Mouse (Mus musculus) liver, embryonic 16.5 days (tissue): ENCODE measurements around the gene 2210016L21Rik. TPM values are rescaled to one million over a fixed set of nuclear protein-coding genes. Genes with fewer than 3 reads are reported as not detected.
A peak's percentile ranks its signal among the peaks of the same experiment; 100 is the strongest.

Experiments used
- ATAC-seq: fragments of 200-750 bp; cut with Nextera tagmentation; 2 replicates; pipeline ENCODE4 v1.8.0; 2017; ENCODE audit warnings: low read depth, mild to moderate bottlenecking, moderate number of reproducible peaks, moderate library complexity
- H3K27ac ChIP-seq: fragments of 300-500 bp; sonication (generic); 2 replicates; pipeline ENCODE4 v1.5.1; 2014; ENCODE audit warnings: mild to moderate bottlenecking, low read length
- H3K27me3 ChIP-seq: fragments of 300-500 bp; sonication (generic); 2 replicates; pipeline ENCODE4 v1.6.1; 2014; ENCODE audit warnings: low read depth, low read length, mixed read lengths; ENCODE audit not compliant: control insufficient read depth, insufficient read depth
- H3K36me3 ChIP-seq: fragments of 300-500 bp; sonication (generic); 2 replicates; pipeline ENCODE4 v1.6.1; 2014; ENCODE audit warnings: mild to moderate bottlenecking; ENCODE audit not compliant: control insufficient read depth, insufficient read depth
- H3K4me1 ChIP-seq: fragments of 300-500 bp; sonication (generic); 2 replicates; pipeline ENCODE4 v1.6.1; 2014; ENCODE audit warnings: low read depth, low read length, mixed read lengths; ENCODE audit not compliant: control insufficient read depth
- H3K4me2 ChIP-seq: fragments of 300-500 bp; sonication (generic); 2 replicates; pipeline ENCODE4 v1.6.1; 2014; ENCODE audit warnings: low read depth, low read length, mixed read lengths
- H3K4me3 ChIP-seq: fragments of 300-500 bp; sonication (generic); 2 replicates; pipeline ENCODE4 v1.5.1; 2014; ENCODE audit warnings: low read depth, mild to moderate bottlenecking, low read length
- H3K9ac ChIP-seq: fragments of 300-500 bp; sonication (generic); 2 replicates; pipeline ENCODE4 v1.6.1; 2014; ENCODE audit warnings: low read depth, low read length
- H3K9me3 ChIP-seq: fragments of 300-500 bp; sonication (generic); replicated peaks from 2 replicates; pipeline ENCODE4 v1.6.1; 2016; ENCODE audit warnings: low read length; ENCODE audit not compliant: control insufficient read depth
- WGBS: fragments of 180-500 bp; shearing (Covaris S2); extraction: QIAGEN DNeasy Blood & Tissue Kit; methylation state at CpG from one replicate; pipeline ENCODE4 v1.1.7; 2014; ENCODE audit not compliant: insufficient replicate concordance; 5-methylcytosine and 5-hydroxymethylcytosine counted together
- polyA plus RNA-seq: library from polyadenylated mRNA; unstranded; fragments of >200 nt; fragmentation: Nextera tagmentation; extraction: Ambion mirVana; gene quantifications from 2 replicates; pipeline ENCODE4 v1.2.1, GENCODE M21; 2015

2210016L21Rik gene
- 9.8 and 10.2 TPM in 2 replicates for polyA plus RNA-seq

DNA sequence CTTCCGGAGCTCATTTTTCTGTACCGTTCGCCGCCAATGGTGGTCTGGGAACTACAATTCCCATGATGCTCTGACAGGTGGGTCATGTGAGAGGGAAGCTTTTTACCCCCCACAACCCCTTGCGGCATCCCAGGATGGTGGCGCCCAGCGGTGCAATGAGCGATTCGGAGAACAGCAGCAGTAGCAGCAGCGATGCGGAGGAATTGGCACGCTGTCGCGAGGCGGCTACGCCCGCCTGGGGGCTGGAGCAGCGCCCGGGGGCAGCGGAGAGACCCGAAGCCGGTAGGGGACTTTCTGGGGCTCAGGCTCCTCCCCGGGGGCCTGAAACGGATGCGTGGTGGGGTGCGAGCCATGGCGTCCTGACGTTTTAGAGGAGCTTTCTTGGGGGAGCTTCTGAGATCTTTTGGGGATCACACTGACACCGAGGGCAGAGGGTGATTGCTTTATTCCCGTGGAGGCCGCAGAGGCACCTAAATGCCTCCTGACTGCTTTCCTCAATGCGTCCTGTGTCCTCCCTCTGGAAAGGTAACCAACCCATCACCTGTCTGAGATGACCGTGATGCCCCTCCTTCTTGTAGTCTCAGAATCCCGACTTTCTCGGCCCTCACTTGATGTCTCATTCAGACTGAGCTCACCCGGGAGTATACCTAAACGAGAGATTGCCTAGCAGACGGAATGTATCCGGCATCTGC is at the start of gene 2210016L21Rik:
2210016L21Rik (plus strand) TSS at position 85 of the 692 bp plus-strand sequence.
- peak within 1 kb of the TSS; percentile 81 for H3K9ac ChIP-seq
- no peaks in the 10 kb centered on the region for H3K36me3 ChIP-seq
- no peaks in the 10 kb centered on the region for H3K9me3 ChIP-seq
- H3K27me3 ChIP-seq: no peaks in the 10 kb centered on the region
- H3K27ac ChIP-seq: peak within 1 kb of the TSS; percentile 49
- 1% methylated on average over 39 of the region's 39 CpGs for WGBS
- peak within 1 kb of the TSS; percentile 60 for H3K4me2 ChIP-seq
- H3K4me1 ChIP-seq: peaks cover 3% of the 10 kb centered on the region; the same call in 1 of the 2 replicates
- peak; percentile 95 for ATAC-seq
- H3K4me3 ChIP-seq: peak within 1 kb of the TSS; percentile 76

DNA sequence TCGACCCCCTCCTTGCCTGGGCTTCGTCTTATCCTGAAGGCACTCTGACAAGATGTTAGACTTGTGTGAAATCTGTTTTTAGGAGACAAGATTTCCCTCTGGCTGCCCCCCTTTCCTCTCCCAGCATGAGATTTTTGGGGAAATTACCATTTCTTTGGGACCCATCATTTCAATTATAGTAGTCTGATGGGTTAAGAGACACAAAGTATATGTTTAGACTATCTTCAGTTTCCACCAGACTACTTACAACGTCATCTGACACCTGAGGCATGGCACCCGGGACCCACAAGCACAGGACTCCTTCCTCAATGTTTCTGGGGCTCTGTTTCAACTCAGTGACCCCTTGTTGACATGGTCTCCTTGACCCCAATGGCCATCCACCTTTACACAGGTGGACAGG is 46.4 kb upstream of the 2210016L21Rik start:
- 76% methylated on average over 4 of the region's 4 CpGs for WGBS

DNA sequence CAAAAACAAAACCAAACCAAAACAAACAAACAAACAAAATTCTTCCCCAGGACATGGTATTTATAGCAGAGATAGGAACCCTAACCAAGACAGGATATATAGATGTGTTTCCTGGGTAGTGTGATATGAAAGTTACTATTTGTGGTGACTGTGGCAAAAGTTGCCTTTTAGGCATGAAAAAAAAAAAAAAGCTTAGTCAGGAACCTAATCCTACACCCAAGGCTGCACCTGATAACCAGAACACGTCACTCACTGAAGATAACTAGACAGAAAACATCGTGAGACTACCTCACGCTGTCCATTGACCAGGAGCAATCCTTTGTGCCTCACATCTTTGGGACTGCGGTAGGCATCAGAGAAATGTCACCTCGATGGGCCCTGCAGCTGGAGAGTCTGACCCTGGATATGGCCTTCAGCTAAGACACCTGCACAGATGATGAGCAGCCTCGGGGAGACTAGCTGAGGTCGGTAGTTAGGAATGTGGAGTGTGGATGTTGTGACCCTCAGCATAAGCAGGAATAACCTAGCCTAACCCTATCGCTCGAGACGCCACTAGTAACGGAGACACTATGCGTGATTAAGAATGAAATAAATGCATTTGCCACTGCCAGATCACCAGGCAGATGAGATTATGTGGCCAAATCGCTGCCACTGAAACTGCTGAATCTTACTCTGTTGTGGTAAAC is 45.1 kb upstream of the 2210016L21Rik start, which contains the start of gene Oasl2:
Oasl2 (plus strand) TSS at position 249 of the 686 bp plus-strand sequence.
- Histone ChIP-seq H3K4me3 (no peak within 1 kb of the TSS), H3K4me2 (peak within 1 kb of the TSS; percentile 22; the same call in 1 of the 2 replicates), H3K27me3 (no peaks in the 10 kb centered on the region), H3K36me3 (no peaks in the 10 kb centered on the region), H3K4me1 (no peaks in the 10 kb centered on the region), H3K9ac (no peak within 1 kb of the TSS), H3K27ac (no peak within 1 kb of the TSS), H3K9me3 (no peaks in the 10 kb centered on the region)
- 38% methylated on average over 13 of the region's 13 CpGs for WGBS
- ATAC-seq: 0 out of 2 replicates have a peak, but pooled peaks have one; percentile 41

More for the DNA sequence above, 46.4 kb upstream of the 2210016L21Rik start:
- Histone ChIP-seq H3K9ac (no peak overlapping the region), H3K36me3 (no peaks in the 10 kb centered on the region), H3K27me3 (no peaks in the 10 kb centered on the region), H3K4me2 (no peak overlapping the region), H3K9me3 (no peaks in the 10 kb centered on the region), H3K27ac (no peak overlapping the region), H3K4me3 (no peak overlapping the region), H3K4me1 (no peaks in the 10 kb centered on the region)
- ATAC-seq: no peak

DNA sequence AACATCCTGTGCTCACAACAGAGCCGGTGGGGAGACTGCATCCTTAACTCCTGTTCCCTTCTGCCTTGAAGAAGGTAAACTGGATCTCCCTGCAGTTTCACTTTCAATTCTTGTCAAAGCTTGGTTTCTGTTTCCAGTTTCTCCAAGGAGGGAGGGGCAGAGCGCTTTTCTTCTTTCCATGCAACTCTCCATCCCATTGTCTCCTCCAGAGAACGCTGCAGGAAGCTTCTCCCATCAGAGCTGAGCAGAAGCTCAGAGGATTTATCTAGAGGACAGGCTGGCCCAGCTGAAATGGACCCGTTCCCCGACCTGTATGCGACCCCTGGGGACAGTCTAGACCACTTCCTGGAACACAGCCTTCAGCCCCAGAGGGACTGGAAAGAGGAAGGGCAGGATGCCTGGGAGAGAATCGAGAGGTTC is 44.6 kb upstream of the 2210016L21Rik start:
- Histone ChIP-seq H3K4me2 (peak overlapping the region; percentile 22; the same call in 1 of the 2 replicates), H3K9me3 (no peaks in the 10 kb centered on the region), H3K27ac (no peak overlapping the region), H3K4me1 (no peaks in the 10 kb centered on the region), H3K9ac (no peak overlapping the region), H3K4me3 (no peak overlapping the region), H3K27me3 (no peaks in the 10 kb centered on the region), H3K36me3 (no peaks in the 10 kb centered on the region)
- WGBS: 4% methylated on average over 7 of the region's 7 CpGs
- no peak for ATAC-seq

DNA sequence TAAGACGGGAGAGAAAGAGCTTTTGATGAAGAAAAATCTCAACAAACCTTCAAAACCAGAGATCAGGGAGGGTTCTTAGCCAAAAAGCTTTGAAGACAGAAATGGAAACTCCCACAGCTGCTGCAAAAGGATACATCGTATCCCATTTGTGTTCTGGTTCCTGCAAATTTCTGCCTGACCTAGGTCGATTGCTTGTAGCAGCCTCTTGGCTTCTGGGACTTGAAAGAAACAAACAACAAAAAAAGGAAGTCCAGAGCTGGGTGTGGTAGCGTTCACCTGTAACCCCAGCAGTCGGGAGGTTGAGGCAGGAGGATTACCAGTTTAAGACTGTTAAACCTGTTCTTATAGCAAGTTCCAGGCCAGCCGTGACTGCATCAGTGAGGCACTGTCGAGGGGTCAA is 43.1 kb upstream of the 2210016L21Rik start:
- Histone ChIP-seq H3K27ac (no peak overlapping the region), H3K27me3 (no peaks in the 10 kb centered on the region), H3K36me3 (no peaks in the 10 kb centered on the region), H3K4me3 (no peak overlapping the region), H3K4me2 (no peak overlapping the region), H3K9ac (no peak overlapping the region), H3K9me3 (no peaks in the 10 kb centered on the region), H3K4me1 (no peaks in the 10 kb centered on the region)
- no peak for ATAC-seq
- WGBS: 49% methylated on average over 7 of the region's 7 CpGs

DNA sequence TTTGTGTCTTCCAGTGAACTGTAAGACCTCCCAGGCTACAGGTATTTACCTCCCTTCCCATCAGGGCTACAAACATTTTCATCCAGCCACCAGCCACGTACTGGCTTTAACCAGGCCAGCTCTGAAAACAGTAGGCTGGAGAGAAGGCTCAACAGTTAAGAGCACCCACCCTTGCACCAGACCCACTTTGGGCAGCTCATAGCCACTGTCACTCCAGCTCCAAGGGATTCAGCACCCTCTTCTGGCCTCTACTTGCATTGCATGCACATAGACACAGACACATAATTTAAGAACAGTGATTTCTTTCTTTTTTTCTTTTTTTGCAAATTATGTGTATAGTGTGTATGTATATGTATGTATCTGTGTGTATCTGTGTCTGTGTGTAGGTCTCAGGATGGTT is 39.5 kb upstream of the 2210016L21Rik start:
- H3K27ac ChIP-seq: no peak overlapping the region
- H3K36me3 ChIP-seq: no peaks in the 10 kb centered on the region
- H3K9me3 ChIP-seq: no peaks in the 10 kb centered on the region
- H3K4me2 ChIP-seq: no peak overlapping the region
- H3K4me1 ChIP-seq: no peaks in the 10 kb centered on the region
- H3K4me3 ChIP-seq: no peak overlapping the region
- no peak overlapping the region for H3K9ac ChIP-seq
- 18% methylated on average over 1 of the region's 1 CpGs for WGBS
- no peak for ATAC-seq
- no peaks in the 10 kb centered on the region for H3K27me3 ChIP-seq

DNA sequence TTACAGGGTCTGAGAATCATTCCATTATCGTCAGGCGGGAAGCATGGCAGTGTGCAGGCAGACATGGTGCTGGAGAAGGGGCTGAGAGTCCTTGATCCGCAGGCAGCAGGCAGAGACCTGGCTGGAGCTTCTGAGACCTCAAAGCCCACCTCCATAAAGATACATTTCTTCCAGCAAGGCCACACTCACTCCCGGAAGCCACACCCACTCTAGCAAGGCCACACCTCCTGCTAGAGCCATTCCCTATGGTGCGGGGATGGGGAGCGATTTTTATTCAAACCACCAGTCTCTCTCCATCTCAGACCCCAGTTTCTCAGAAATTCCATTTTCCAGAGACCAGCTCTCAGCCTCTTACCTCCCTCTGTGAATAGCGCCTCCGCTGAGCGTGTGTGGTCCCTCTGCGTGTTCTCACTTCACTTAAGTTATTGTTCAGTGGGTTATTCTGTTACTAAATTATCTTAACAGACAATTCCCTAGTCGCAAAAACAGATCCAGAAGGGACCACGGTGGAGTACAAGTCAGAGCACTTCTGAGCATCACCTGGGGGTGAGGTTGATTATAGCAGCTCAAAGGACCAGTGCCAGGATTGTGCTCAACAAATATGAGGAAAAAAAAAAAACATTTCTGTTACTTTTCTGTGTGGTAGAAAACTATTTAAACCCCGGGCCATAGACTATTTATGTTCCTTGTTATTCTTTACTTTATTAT is 33.2 kb upstream of the 2210016L21Rik start:
- no peaks in the 10 kb centered on the region for H3K4me1 ChIP-seq
- no peak overlapping the region for H3K4me2 ChIP-seq
- no peaks in the 10 kb centered on the region for H3K27me3 ChIP-seq
- no peak overlapping the region for H3K27ac ChIP-seq
- no peaks in the 10 kb centered on the region for H3K9me3 ChIP-seq
- H3K9ac ChIP-seq: no peak overlapping the region
- ATAC-seq: no peak
- H3K36me3 ChIP-seq: no peaks in the 10 kb centered on the region
- WGBS: 61% methylated on average over 13 of the region's 13 CpGs
- H3K4me3 ChIP-seq: no peak overlapping the region

DNA sequence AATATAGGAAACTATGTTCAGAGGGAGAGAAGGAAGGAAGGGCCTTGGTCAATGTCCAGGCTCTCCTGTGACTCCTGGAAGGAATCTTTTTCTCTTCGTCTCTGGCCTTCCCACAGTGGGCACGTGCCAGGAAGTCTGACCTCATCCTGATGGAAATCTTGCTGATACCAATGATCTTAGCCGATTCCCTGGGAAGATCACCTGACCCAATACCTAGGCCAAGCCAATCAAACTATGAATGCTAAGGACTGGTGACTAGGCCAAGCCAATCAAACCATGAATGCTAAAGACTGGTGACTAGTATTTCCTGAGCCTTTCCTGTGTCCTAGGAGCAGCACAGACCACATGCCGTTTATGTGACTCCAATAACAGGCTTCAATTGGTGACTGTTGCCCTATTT is 28.3 kb upstream of the 2210016L21Rik start:
- Histone ChIP-seq H3K36me3 (no peaks in the 10 kb centered on the region), H3K4me1 (no peaks in the 10 kb centered on the region), H3K9ac (no peak overlapping the region), H3K27ac (no peak overlapping the region), H3K9me3 (no peaks in the 10 kb centered on the region), H3K4me2 (no peak overlapping the region), H3K27me3 (no peaks in the 10 kb centered on the region), H3K4me3 (no peak overlapping the region)
- WGBS: 36% methylated on average over 4 of the region's 4 CpGs
- ATAC-seq: no peak
